Mouse (Mus musculus) neural tube, embryonic 14.5 days (tissue): ENCODE measurements at regions not wholly inside any gene's neighbourhood (a gene's known extent, or its start where the extent isn't known, plus 50 kb on each side); places are given as distances from the start of the nearest gene placed in this dataset.

Source experiments
- ATAC-seq: fragments of 200-750 bp; cut with Nextera tagmentation; 2 replicates; pipeline ENCODE4 v1.8.0; 2017; ENCODE audit warnings: low read depth, mild to moderate bottlenecking, moderate TSS enrichment, moderate library complexity
- H3K27ac ChIP-seq: fragments of 300-500 bp; sonication (generic); 2 replicates; pipeline ENCODE4 v1.5.1; 2014; ENCODE audit warnings: low read depth, mild to moderate bottlenecking, control low read depth, low read length, moderate library complexity, mixed read lengths
- H3K27me3 ChIP-seq: fragments of 300-500 bp; sonication (generic); 2 replicates; pipeline ENCODE4 v1.6.1; 2014; ENCODE audit warnings: low read length; ENCODE audit not compliant: control insufficient read depth, insufficient read depth
- H3K36me3 ChIP-seq: fragments of 300-500 bp; sonication (generic); 2 replicates; pipeline ENCODE4 v1.6.1; 2014; ENCODE audit warnings: low read length, mixed read lengths; ENCODE audit not compliant: control insufficient read depth, insufficient read depth
- H3K4me1 ChIP-seq: fragments of 300-500 bp; sonication (generic); 2 replicates; pipeline ENCODE4 v1.6.1; 2014; ENCODE audit warnings: low read length; ENCODE audit not compliant: control insufficient read depth, insufficient read depth
- H3K4me2 ChIP-seq: fragments of 300-500 bp; sonication (generic); 2 replicates; pipeline ENCODE4 v1.6.1; 2014; ENCODE audit warnings: mild to moderate bottlenecking, low read depth, low read length, control low read depth
- H3K4me3 ChIP-seq: fragments of 300-500 bp; sonication (generic); 2 replicates; pipeline ENCODE4 v1.5.1; 2014; ENCODE audit warnings: low read depth, low read length, control low read depth, mixed read lengths
- H3K9ac ChIP-seq: fragments of 300-500 bp; sonication (generic); replicated peaks from 2 replicates; pipeline ENCODE4 v1.6.1; 2014; ENCODE audit warnings: low read depth, mild to moderate bottlenecking, control low read depth, low read length, mixed read lengths
- H3K9me3 ChIP-seq: fragments of 300-500 bp; sonication (generic); 2 replicates; pipeline ENCODE4 v1.6.1; 2016; ENCODE audit warnings: low read length; ENCODE audit not compliant: control insufficient read depth
- WGBS: fragments of 180-500 bp; shearing (Covaris S2); extraction: QIAGEN DNeasy Blood & Tissue Kit; methylation state at CpG from one replicate; pipeline ENCODE4 v1.1.7; 2014; 5-methylcytosine and 5-hydroxymethylcytosine counted together

- no peak for ATAC-seq
- no peak overlapping the region for H3K4me3 ChIP-seq
- WGBS, result 78% methylated on average over 6 of the region's 6 CpGs
- no peak overlapping the region for H3K4me2 ChIP-seq
- no peaks in the 10 kb centered on the region for H3K27me3 ChIP-seq
- H3K27ac ChIP-seq, result no peak overlapping the region
- H3K9ac ChIP-seq, result no peak overlapping the region
- no peaks in the 10 kb centered on the region for H3K4me1 ChIP-seq
- H3K9me3 ChIP-seq, result no peaks in the 10 kb centered on the region
- no peaks in the 10 kb centered on the region for H3K36me3 ChIP-seq
Observed at GRCm38 (mm10) chr15:38374786-38375185, 949.4 kb downstream of the 4930447A16Rik start.

DNA sequence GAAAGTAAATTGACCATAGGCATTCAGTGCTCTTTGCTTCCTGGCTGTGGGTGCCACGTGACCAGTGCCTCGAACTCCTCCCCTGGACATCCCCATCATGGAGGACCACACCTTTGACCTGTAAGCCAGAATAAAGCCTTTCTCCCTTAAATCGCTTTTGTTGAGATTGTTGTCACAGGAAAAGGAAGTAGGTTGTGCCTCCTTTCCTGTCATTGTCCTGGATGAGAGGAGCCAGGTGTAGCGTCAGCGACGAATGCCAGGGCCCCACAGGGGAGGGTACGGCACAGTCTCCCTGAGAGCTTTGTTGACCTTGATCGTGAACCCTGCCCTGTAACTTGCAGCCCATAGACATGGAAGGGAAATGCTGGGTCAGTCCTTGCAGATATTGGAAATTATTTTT is 952.8 kb downstream of the 4930447A16Rik start:
- H3K4me3 ChIP-seq, result no peak overlapping the region
- no peaks in the 10 kb centered on the region for H3K27me3 ChIP-seq
- no peaks in the 10 kb centered on the region for H3K9me3 ChIP-seq
- H3K4me2 ChIP-seq, result no peak overlapping the region
- ATAC-seq, result no peak
- 89% methylated on average over 8 of the region's 8 CpGs for WGBS
- H3K36me3 ChIP-seq, result no peaks in the 10 kb centered on the region
- H3K9ac ChIP-seq, result no peak overlapping the region
- H3K27ac ChIP-seq, result no peak overlapping the region
- no peaks in the 10 kb centered on the region for H3K4me1 ChIP-seq

GRCm38 (mm10) chr15:38387617-38388016 is 962.3 kb downstream of the 4930447A16Rik start:
- no peak for ATAC-seq
- no peaks in the 10 kb centered on the region for H3K36me3 ChIP-seq
- H3K27ac ChIP-seq, result no peak overlapping the region
- H3K4me1 ChIP-seq, result peaks cover 9% of the 10 kb centered on the region; the same call in 1 of the 2 replicates
- H3K4me2 ChIP-seq, result no peak overlapping the region
- H3K9ac ChIP-seq, result no peak overlapping the region
- WGBS, result 80% methylated on average over 7 of the region's 7 CpGs
- H3K4me3 ChIP-seq, result no peak overlapping the region
- no peaks in the 10 kb centered on the region for H3K9me3 ChIP-seq
- H3K27me3 ChIP-seq, result no peaks in the 10 kb centered on the region

DNA sequence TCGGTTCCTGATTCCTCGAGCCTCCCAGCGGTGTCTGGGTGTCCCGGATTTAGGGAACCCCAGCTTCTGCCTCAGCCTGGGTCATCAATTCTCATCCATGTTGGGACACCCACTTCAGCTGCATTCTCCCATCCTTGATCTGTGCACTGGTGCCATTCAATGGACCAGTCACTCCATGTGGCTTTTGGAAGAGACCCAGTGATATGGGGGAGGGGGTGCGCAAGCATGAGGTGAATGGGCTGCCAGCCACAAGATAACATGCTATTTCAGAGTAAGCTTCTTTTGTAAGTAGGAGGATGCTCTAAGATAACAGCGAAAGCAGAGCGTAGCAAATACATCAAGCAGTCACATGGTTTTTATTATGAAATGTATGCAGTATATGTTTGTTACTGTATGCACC is 963.1 kb downstream of the 4930447A16Rik start:
- no peak overlapping the region for H3K9ac ChIP-seq
- H3K4me1 ChIP-seq, result peaks cover 9% of the 10 kb centered on the region; the same call in 1 of the 2 replicates
- H3K4me2 ChIP-seq, result no peak overlapping the region
- no peaks in the 10 kb centered on the region for H3K9me3 ChIP-seq
- H3K36me3 ChIP-seq, result no peaks in the 10 kb centered on the region
- no peak overlapping the region for H3K4me3 ChIP-seq
- no peak for ATAC-seq
- H3K27me3 ChIP-seq, result no peaks in the 10 kb centered on the region
- no peak overlapping the region for H3K27ac ChIP-seq
- WGBS, result 92% methylated on average over 7 of the region's 7 CpGs

DNA sequence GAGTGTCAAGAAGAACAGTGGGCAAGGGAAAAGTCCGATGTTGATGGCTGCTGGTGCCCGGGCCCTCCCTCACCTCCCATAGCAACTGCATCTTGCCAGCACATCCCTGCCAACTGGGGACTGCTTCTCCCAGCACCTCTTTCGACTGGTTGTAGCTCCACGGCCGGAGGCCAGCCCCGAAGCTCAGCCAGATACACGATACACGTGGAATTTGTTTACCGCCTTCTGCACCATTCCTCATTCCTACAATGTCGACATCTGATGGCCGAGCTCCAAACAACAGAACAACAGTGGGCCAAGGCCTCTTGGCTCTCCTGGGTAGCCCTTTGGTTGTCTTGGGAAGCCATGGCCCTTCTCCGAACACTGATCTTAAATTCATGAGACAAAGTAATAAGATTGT is 965.1 kb downstream of the 4930447A16Rik start:
- H3K9me3 ChIP-seq, result no peaks in the 10 kb centered on the region
- H3K36me3 ChIP-seq, result no peaks in the 10 kb centered on the region
- H3K27ac ChIP-seq, result no peak overlapping the region
- no peak overlapping the region for H3K4me2 ChIP-seq
- H3K9ac ChIP-seq, result no peak overlapping the region
- H3K27me3 ChIP-seq, result no peaks in the 10 kb centered on the region
- H3K4me3 ChIP-seq, result no peak overlapping the region
- 92% methylated on average over 12 of the region's 12 CpGs for WGBS
- no peaks in the 10 kb centered on the region for H3K4me1 ChIP-seq
- ATAC-seq, result no peak

- no peaks in the 10 kb centered on the region for H3K9me3 ChIP-seq
- 62% methylated on average over 6 of the region's 6 CpGs for WGBS
- no peak for ATAC-seq
Observed at GRCm38 (mm10) chr15:38391420-38391819, 966.1 kb downstream of the 4930447A16Rik start.

DNA sequence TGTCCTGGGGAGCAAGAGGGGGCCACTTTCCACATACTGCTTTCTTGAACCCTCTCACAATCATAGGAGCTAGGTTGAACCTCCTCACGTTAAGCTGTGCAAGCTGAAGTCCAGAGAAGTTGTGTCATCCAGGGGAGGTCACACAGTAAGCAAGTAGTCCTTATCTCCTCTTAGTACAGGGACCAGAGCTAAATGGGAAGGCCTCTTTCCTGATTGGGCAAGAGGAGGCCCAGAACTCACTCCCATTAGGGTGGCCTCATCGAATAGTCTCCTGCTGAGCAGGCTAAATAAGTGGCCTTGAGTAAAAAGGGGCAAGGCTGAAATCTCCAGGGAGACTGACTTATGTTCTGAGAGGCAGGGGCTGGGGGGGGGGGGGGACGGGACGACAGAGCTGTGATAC is 966.5 kb downstream of the 4930447A16Rik start:
- Histone ChIP-seq H3K4me2 (no peak overlapping the region), H3K36me3 (no peaks in the 10 kb centered on the region), H3K4me1 (no peaks in the 10 kb centered on the region), H3K9me3 (no peaks in the 10 kb centered on the region), H3K9ac (no peak overlapping the region), H3K27me3 (no peaks in the 10 kb centered on the region), H3K4me3 (no peak overlapping the region), H3K27ac (no peak overlapping the region)
- 17% methylated on average over 4 of the region's 4 CpGs for WGBS
- no peak for ATAC-seq

More at GRCm38 (mm10) chr15:38391420-38391819, 966.1 kb downstream of the 4930447A16Rik start:
- Histone ChIP-seq H3K27ac (no peak overlapping the region), H3K4me3 (no peak overlapping the region), H3K4me2 (no peak overlapping the region), H3K36me3 (no peaks in the 10 kb centered on the region), H3K27me3 (no peaks in the 10 kb centered on the region), H3K4me1 (no peaks in the 10 kb centered on the region), H3K9ac (no peak overlapping the region)

GRCm38 (mm10) chr15:38392441-38393149 is 967.2 kb downstream of the 4930447A16Rik start:
- no peaks in the 10 kb centered on the region for H3K9me3 ChIP-seq
- H3K27me3 ChIP-seq, result no peaks in the 10 kb centered on the region
- H3K4me2 ChIP-seq, result no peak overlapping the region
- H3K4me3 ChIP-seq, result no peak overlapping the region
- ATAC-seq, result no peak
- 60% methylated on average over 5 of the region's 5 CpGs for WGBS
- H3K36me3 ChIP-seq, result no peaks in the 10 kb centered on the region
- no peak overlapping the region for H3K27ac ChIP-seq
- no peak overlapping the region for H3K9ac ChIP-seq
- H3K4me1 ChIP-seq, result no peaks in the 10 kb centered on the region

- ATAC-seq, result no peak
- Histone ChIP-seq H3K9me3 (no peaks in the 10 kb centered on the region), H3K9ac (no peak overlapping the region), H3K4me2 (no peak overlapping the region), H3K36me3 (no peaks in the 10 kb centered on the region), H3K4me3 (no peak overlapping the region), H3K27me3 (no peaks in the 10 kb centered on the region), H3K27ac (no peak overlapping the region), H3K4me1 (no peaks in the 10 kb centered on the region)
- 87% methylated on average over 4 of the region's 4 CpGs for WGBS
Observed at GRCm38 (mm10) chr15:38398852-38399251, 973.5 kb downstream of the 4930447A16Rik start.
